Mouse (Mus musculus): ENCODE data around the gene Tle4. TPM values are rescaled to one million over a fixed set of nuclear protein-coding genes. Genes with fewer than 3 reads are reported as not detected.

The Tle4 gene
- total RNA-seq, 2 experiments from 2014 or later = 9.8 to 11.8 TPM

DNA sequence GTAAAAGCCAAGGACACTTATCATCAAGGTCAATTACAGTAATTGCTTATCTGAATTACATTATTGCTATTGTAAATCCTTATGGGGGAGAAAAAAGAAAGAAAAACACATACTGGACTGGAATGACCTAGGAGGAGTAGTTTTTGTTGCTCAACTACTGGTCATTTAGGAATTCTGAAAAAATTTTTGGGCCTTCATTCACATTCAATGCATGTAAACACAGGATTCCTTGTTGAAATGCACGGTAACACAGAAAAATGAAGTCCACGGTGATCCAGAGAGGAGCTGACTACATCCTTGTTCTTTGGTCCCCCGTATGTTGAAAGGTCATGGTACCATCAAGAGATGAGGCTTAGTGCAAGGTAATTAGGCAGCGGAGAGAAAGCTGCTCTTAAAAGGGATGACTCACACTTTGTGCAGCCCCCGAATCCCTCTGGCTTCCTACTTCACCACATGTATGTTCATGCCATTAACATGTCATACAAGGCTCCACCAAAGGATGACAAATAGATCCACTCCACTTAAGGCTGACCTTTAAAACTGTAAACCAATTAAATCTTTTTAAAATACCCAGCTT is 115.2 kb downstream of the Tle4 start:
- intact Hi-C loops (cut with DNase I) = no loop called here
- DNase-seq = no peak

DNA sequence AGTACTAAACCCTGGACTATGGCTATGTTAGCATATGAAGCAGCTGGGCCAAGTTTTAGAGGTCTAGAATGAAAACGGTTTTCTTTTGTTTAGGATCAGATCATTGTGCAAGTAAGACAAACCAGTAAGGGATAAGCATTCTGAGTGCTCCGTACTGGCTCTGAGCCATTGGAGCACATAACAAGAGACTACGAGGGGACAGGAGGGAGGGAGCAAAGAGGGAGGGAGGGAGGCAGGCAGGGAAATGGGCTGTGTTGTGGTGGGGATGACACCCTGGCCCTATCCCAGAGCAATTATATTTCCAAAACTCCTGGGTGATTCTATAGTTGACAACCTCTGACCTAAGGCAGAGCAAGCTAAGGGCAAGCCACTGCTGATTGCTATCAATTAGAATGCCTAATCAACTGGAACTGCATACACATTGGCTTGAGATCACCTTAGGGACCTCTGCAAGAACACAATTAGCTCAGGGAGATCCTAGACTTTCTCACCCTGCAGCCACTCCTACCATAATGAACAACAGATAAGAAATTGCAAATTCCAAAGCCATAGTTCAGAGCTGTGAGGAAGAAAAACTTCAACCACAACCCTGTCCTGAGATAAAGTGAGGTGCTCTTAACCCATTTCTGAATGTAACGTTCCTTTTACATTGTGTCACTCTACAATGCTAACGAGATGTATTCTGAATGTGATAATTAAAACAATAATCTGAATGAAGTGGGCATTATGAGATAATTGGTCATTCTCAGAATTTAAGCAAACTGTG is 115.9 kb downstream of the Tle4 start:
- intact Hi-C loops (cut with DNase I) = no loop called here

DNA sequence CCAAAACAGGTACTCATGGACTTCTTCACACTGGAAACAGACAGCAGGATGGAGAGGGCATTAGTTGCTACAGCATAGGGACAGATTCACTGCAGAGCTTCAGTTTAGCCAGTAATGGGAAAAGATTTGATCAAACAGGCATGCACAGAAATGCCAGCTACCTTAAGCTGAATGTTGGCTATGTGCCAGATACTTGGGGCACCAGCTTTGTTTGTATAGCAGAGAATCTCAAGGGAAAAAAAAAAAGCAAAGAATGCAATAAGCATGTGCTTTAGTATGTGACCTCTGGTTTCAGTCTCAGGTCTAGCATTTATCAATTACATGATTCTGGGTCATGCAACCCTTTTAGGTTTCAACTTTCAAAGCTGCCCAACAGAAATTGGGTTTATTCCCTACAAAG is 118.1 kb downstream of the Tle4 start:
- intact Hi-C loops (cut with DNase I) = no loop called here
- DNase-seq = no peak

More for the DNA sequence above, 115.9 kb downstream of the Tle4 start:
- DNase-seq = no peak

DNA sequence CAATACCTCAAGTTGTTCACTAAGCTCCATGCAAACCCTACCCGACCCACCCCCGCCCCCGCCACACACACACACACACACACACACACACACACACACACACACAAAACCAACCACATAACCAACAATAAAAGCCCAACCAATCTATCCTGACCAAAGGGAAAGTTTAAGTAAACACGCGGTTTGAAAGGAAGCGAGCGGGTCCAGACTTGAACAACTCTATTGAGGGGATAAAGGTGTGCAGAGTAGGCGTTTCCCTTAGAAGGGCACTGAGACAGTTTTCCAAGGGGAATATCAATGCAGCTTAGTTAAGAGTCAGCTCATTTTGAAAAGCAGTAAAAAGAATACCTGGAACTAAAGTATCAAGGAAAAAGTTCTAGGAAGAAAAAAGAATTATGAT is 128.5 kb downstream of the Tle4 start:
- no peak for DNase-seq
- intact Hi-C loops (cut with DNase I) = no loop called here

DNA sequence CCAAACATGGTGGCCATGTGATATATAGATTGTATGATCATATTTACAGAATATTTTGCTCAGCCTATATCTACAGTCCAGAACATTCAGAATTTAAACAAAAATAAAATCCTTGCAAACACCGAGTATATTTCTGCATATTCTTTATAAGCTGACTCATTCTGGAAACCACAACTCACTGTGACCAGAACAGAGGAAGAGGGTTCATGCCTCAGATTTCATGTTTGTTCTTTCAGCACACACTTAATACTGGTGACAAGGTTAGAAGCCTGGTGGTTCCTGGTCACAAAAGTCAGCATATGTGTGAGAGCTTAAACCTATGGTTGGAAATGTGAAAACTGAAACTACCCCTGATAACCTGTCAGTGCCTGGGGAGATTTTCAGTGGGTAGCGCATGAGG is 129.1 kb downstream of the Tle4 start:
- no peak for DNase-seq
- intact Hi-C loops (cut with DNase I) = no loop called here

DNA sequence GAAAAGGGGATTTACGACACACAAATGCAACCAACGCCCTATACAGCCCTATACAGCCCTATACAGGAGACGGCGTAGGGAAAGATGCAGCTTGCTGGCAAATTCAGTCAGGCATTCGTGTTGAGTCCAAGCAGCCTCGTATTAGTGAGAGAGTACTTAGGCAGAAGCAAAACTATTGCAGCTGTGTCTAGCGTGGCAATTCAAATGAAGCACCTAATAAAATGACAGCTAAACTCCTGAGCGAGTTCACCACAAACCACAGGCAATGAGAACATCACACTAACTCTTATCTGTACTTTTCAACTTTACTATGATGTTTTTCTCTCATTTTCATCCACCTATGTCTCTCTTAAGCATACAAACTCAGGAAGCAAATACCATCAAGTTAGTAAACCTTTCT is 131.8 kb downstream of the Tle4 start:
- intact Hi-C loops (cut with DNase I) = no loop called here
- no peak for DNase-seq

DNA sequence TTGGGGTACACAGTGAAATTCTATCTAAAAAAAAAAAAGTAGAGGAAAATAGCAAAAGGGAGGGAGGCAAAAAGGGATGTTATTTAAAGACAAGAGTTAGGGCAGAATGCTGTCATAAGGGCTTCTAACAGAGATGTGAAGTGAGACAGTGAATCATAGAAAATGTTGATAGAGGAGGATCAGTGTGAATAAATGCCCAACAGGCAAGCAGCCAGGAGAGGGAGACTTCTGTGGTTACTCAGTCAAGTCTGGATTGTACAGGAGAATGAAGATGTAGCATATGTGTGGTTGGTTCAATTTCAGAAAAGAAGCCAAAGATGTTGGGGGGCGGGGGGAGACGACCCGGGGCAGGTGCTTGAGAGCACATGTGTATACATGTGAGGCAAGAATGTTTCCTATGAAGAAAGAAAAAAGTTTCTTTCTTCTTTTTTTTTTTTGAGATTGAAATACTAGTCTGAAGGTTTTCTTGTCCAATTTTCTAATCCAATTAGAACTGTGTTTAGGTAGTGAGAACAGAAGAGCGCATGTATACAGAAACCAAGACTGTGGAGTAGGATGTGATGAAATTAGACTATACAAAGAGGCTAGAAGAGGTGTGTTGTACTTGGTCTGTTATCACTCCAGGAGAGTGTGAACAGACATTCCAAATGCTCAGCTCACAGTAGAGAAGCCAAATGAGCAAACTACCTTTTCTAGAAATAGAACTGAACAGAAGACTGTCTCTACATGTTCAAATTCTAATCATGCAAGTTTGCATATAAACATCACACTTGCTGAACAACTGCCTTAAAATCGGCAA is 134.4 kb downstream of the Tle4 start:
- intact Hi-C loops (cut with DNase I) = no loop called here
- DNase-seq = no peak

DNA sequence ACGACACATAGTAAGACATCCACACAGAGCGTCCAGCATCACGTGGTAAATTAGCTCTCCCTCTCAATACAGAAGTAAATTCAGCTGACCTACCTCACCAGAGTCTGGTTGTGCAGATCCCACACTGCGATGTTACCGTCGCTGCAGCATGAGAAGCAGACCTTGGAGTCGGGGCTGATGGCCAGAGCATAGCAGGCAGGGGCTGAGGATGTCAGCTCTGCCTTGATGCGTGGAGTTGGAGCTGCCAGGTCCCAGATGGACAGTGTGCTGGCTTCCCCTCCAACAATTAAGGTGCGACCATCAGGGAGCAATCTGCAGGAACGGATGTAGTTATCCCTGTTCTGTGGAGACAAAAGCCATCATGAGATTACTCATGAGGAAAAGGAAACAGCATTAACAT is 144.4 kb downstream of the Tle4 start:
- intact Hi-C loops (cut with DNase I) = no loop called here
- DNase-seq = no peak

DNA sequence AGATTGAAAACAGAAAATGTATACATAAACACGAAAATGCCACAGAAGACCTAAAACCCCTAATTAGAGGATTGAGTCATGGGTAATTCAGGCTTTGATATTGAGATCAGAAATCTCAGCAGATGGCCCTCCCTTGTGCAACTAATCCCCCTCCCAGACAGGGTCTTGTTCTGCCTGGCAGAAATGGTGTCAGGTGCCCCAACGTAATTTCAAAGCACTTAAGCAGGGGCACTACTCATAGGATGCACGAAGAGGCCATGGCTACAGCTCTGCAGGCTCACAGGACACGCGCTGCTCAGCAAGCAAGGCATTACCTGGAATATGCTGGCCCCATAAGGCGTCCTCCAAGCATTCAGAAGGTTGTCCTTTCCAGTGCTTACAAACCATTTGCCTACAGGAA is 146.5 kb downstream of the Tle4 start:
- DNase-seq = no peak
- intact Hi-C loops (cut with DNase I) = no loop called here

DNA sequence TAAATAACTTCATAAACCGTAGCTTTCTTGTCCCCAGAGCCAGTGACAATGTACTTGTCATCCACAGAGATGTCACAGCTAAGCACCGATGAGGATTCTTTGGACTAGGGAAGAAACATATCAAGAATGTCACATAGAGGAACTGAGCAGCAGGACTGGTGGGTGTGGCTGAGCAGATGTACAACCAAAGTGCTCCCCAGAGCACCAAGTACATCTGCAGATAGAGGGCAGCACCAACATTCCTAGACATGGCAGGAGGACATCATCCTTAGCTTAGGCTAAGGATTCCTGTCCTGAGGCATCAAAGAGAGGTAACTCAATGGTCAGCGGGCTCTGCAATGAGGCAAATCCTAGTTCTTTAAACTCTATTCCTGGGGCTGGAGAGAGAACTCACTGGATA is 148.1 kb downstream of the Tle4 start:
- intact Hi-C loops (cut with DNase I) = no loop called here
- DNase-seq = peak in 1 of 2 experiments; percentile 6

DNA sequence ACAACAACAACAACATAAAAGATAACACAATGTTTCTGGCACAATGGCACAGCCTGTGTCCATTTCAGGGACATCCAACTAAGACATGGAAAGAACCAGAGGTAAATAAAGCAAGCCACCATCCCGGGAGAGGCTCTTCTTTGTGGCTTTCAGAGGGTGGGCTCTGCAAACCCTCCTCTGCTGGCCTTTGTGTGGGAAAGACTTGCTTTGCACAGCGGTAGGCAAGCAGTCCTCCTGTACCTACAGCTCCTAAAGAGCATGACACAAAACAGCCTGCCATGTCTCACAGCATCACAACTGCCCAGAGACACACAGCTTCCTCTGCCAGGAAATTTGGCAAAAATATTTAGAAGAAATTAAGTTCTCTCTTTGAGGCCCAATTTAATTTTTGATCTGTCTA is 149.3 kb downstream of the Tle4 start:
- intact Hi-C loops (cut with DNase I) = no loop called here
- DNase-seq = no peak

DNA sequence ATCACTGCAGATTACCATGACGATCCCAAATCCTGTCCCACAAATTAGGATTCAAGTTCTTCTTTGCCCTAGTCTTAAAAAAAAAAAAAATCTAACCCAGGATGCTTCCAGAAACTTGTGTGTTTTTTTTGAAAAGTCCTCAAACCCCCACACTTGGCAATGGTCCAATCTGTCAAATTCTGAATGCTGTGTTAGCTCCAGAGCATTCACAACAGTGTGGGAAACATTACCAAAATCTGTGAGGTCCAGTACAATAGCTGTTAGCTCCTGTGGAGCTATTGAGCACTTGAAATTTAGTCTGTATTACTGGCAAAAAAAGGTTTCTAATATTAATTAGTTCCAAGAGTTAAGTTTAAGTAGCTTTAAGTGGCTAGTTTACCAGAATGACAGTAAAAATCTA is 150.4 kb downstream of the Tle4 start:
- intact Hi-C loops (cut with DNase I) = no loop called here

DNA sequence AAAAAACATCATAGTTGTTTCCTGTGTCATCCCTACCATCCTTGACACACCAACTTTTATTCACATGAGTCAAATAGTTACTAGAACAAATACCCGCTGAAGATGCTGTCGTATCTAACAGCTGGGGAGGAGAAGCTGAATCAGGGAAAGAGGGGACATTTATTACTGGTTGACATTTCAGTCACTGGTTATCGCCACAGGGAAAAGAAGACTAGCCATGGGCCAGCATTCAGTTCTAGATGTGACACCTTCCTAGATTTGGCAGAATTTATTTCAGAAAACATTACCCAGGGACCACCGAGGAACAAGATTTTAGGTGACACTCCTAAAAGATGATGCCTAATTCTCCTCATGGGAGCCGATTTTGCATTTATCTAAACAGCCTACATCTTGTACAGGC is 156.0 kb downstream of the Tle4 start:
- no peak for DNase-seq
- intact Hi-C loops (cut with DNase I) = no loop called here

More for the DNA sequence above, 150.4 kb downstream of the Tle4 start:
- DNase-seq = no peak

DNA sequence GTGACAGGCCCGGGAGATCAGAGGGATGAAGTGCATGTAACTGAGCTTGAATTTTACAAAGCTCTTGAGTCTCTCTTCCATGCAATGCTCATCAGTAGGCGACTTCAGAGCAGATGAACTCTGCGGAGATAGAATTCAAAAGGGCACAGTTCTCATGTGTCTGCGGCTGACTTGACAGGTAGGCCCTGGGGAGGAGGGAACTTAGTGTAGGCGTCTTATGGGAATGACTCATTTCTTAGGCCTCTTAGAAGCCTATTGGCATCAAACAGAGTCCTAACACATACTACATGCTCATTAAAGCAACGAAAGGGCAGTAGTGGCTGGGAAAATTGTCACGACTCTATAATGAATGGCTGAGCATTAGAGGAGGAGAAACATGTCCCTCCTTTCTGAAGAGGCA is 160.6 kb downstream of the Tle4 start:
- no peak for DNase-seq
- intact Hi-C loops (cut with DNase I) = no loop called here

DNA sequence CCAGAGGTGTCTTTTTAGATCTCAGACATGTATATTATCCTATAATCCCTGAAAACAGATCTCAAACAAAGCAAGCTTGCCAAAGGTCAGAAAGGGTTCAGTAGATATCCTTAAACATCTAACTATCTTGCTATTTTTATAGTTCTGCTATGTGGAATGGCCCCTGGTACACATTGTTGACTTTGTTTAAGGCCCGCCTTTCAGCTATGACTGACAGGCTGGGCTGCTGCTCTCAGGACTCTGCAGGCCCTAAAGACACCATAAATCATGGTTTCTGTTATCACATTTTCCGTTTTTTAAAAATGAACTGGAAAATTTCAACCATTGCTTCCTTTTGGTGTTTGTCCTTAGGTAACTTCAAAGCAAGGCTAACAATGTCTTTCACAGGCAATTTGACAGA is 161.3 kb downstream of the Tle4 start:
- intact Hi-C loops (cut with DNase I) = no loop called here
- no peak for DNase-seq

DNA sequence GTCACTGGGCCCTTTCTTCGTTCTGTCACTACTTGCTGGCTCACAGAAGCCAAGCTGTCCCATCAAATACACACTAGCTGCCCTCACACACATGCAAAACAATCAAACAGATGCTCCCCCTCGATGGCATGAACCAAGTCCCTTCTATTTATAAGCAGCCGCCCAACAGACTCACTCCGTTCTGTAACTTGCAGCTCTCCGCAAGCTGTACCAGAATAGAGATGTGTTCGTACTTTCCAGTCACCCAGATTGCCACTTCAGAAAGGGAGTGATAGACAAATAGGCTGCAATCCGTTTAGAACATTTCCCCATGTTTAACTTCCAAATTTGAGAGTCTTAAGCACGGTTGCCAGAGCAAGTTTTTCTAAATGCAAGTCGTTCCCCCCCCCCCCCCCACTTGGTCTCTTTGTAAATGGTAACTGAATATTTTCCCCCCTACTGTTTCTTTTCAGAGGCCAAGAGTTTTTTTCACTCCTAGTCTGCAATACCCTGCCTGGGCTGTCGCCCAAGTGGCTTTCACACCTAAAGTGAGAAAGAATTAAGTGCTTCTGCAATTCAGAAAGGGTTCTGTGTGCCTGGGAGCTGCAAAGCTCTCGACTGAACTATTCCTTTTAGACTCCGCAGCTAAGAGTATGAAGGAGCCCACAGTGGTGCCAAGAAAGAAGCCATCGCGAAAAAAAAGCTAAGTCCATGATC is 162.0 kb downstream of the Tle4 start:
- DNase-seq = no peak
- intact Hi-C loops (cut with DNase I) = no loop called here

DNA sequence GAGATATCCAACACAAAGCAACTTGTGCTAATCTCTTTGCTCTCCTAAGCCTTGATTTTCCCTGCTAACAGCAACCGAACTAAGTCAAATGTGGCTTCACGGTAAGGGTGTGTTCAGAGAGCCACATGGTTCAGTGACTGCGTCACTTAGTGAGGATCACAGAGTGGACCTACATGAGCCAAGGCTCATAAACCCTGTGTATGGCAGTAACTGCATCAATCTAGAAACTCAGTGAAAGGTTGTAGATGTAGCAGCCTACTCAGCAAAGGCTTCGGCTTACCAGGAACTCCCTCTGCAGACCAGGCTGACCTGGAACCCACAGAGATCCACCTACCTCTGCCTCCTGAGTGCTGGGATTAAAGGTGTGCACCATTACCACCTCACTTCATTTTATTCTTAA is 164.0 kb downstream of the Tle4 start:
- intact Hi-C loops (cut with DNase I) = no loop called here
- no peak for DNase-seq

DNA sequence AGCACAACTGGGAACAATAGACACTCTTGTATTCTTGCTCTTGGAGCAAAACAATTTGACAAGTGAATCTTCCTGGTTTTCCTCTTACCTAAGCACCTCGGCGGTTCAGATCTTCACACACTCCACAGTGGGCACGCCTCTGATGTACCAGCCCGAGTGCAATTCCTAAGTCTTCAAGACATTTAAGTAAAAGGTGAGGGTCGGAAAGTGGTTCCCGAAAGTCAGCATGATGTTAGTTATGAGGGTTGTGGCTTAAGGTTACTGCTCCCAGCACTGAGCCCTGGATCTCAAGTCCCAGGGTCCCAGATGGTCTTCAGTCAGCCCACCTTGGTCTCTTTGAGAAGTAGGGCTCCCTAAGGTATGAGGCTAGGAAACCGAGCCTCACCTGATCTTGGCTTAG is 165.4 kb downstream of the Tle4 start:
- intact Hi-C loops (cut with DNase I) = no loop called here
- no peak for DNase-seq

DNA sequence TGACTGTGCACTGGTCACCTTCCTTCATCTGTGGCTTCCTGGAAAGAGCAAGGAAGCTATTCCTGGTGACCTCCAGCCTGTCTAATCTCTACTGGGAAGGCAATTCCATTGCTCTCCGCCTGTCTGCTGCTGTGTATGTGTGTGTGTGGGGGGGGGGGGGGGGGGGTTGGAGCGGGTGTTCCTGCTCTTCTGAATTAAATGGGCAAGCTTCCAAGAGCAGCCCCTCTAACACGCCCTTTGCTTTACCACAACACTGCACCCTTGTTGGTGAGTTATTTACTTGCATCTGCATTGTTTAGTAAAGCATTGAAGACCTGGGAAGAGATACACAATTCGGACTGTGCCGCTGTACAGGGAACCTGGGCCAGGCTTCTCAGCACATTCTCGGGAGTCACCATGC is 170.9 kb downstream of the Tle4 start:
- no peak for DNase-seq

DNA sequence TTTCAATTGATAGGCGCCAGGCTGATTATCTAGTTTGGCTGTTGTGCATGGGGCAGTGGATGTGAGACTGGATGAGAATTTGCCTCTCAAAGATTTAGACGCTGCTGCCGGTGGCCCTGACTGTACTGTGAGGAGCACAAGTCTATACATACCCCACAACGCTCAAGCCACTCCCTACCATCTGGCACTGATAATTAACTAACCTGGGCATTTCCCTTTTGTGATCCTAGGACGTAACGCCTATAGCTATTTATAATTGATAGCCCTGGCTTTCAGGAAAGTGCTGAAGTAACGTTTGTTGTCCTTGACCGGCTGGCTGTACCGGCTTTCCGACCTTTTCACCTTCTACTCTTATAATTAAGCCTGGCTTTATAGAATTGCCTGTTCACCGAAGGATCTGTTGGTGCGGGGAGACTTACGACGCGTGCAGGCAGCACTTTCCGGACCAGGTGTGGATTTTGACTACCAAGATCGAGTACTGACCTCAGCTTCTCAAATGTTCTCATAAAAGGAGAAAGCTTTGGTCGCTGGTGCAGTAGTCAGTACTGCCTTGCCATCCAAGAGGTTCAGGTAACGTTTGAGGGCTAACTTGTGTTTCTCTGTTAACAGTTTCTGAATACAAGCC is 171.5 kb downstream of the Tle4 start:
- intact Hi-C loops (cut with DNase I) = no loop called here
- DNase-seq = no peak

More for the DNA sequence above, 170.9 kb downstream of the Tle4 start:
- intact Hi-C loops (cut with DNase I) = no loop called here

DNA sequence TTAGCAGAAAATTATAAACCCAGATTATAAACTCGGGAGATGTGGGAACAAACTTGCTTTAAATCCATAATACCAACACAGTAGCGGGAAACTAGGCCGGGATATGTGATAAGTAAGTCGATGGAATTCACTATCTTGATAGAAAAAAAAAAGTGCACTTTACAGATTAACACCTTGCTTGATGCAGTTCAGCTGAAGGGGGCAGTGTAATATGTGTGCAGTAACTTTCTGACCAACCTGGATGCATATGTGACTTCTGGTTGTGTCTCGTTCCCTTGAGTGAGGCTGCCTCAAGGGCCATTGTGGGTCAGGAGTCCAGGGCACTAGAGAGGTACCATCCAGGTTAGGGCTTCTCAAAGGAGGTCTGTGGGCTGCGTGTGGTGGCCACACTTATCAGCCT is 172.7 kb downstream of the Tle4 start:
- intact Hi-C loops (cut with DNase I) = no loop called here
- no peak for DNase-seq
